Mouse (Mus musculus): Measurements from ENCODE around the gene Efhd2. TPM values are rescaled to one million over a fixed set of nuclear protein-coding genes. Genes with fewer than 3 reads are reported as not detected.

Efhd2 gene
- polyA plus RNA-seq (2015; fragmentation: Nextera tagmentation; extraction: Ambion mirVana), result 81.6 and 88.4 TPM in 2 replicates

- ATAC-seq, result peak; percentile 86
- Histone ChIP-seq H3K9me3 (ENCODE audit: low read length) (no peaks in the 10 kb centered on the region), H3K4me2 (replicated peaks; ENCODE audit: low read depth, low read length) (peak within 1 kb of the TSS; percentile 95), H3K27ac (ENCODE audit: low read length) (peak within 1 kb of the TSS; percentile 66), H3K36me3 (ENCODE audit: insufficient read depth, low read length) (no peaks in the 10 kb centered on the region), H3K4me3 (ENCODE audit: low read depth, low read length) (peak within 1 kb of the TSS; percentile 85), H3K27me3 (replicated peaks; ENCODE audit: insufficient read depth, low read length) (no peaks in the 10 kb centered on the region), H3K9ac (replicated peaks; ENCODE audit: low read depth) (peak within 1 kb of the TSS; percentile 76), H3K4me1 (ENCODE audit: insufficient read depth, low read depth, low read length) (peaks cover 25% of the 10 kb centered on the region)
- no peak for TF ChIP-seq EP300 (IDR thresholded peaks at IDR 0.05)
- peak; percentile 12; the same call in 1 of the 2 replicates for TF ChIP-seq CTCF (IDR thresholded peaks at IDR 0.05)
- peak; percentile 90 for DNase-seq (ENCODE audit: low spot score)
- WGBS, result 1% methylated on average over 60 of the region's 73 CpGs
Observed at GRCm38 (mm10) chr4:141874601-141875460, at the start of gene Efhd2. Gene Efhd2, minus strand, starts transcription at chr4:141874920.

- no peaks in the 10 kb centered on the region for H3K9me3 ChIP-seq (ENCODE audit: low read length)
- no peak for DNase-seq (ENCODE audit: low spot score)
- ATAC-seq, result no peak
Observed at GRCm38 (mm10) chr4:141923961-141924360, 49.2 kb upstream of the Efhd2 start.

GRCm38 (mm10) chr4:141920391-141920790 is 45.7 kb upstream of the Efhd2 start:
- Histone ChIP-seq H3K9ac (replicated peaks; ENCODE audit: low read depth) (no peak overlapping the region), H3K36me3 (ENCODE audit: insufficient read depth, low read length) (no peaks in the 10 kb centered on the region), H3K9me3 (ENCODE audit: low read length) (no peaks in the 10 kb centered on the region), H3K4me3 (ENCODE audit: low read depth, low read length) (no peak overlapping the region), H3K4me1 (ENCODE audit: insufficient read depth, low read depth, low read length) (no peaks in the 10 kb centered on the region), H3K27ac (ENCODE audit: low read length) (no peak overlapping the region), H3K27me3 (replicated peaks; ENCODE audit: insufficient read depth, low read length) (no peaks in the 10 kb centered on the region), H3K4me2 (replicated peaks; ENCODE audit: low read depth, low read length) (no peak overlapping the region)
- DNase-seq (ENCODE audit: low spot score) (no peak), ATAC-seq (no peak)
- TF ChIP-seq CTCF (IDR thresholded peaks at IDR 0.05) (no peak), EP300 (IDR thresholded peaks at IDR 0.05) (no peak)
- WGBS, result 84% methylated on average over 10 of the region's 10 CpGs

More at GRCm38 (mm10) chr4:141923961-141924360, 49.2 kb upstream of the Efhd2 start:
- Histone ChIP-seq H3K4me2 (replicated peaks; ENCODE audit: low read depth, low read length) (no peak overlapping the region), H3K27me3 (replicated peaks; ENCODE audit: insufficient read depth, low read length) (no peaks in the 10 kb centered on the region), H3K4me3 (ENCODE audit: low read depth, low read length) (no peak overlapping the region), H3K27ac (ENCODE audit: low read length) (no peak overlapping the region), H3K9ac (replicated peaks; ENCODE audit: low read depth) (no peak overlapping the region), H3K36me3 (ENCODE audit: insufficient read depth, low read length) (no peaks in the 10 kb centered on the region), H3K4me1 (ENCODE audit: insufficient read depth, low read depth, low read length) (no peaks in the 10 kb centered on the region)
- TF ChIP-seq EP300 (IDR thresholded peaks at IDR 0.05) (no peak), CTCF (IDR thresholded peaks at IDR 0.05) (no peak)
- WGBS, result 53% methylated on average over 11 of the region's 11 CpGs

- H3K9me3 ChIP-seq (ENCODE audit: low read length), result no peaks in the 10 kb centered on the region
- no peaks in the 10 kb centered on the region for H3K4me1 ChIP-seq (ENCODE audit: insufficient read depth, low read depth, low read length)
- TF ChIP-seq EP300 (IDR thresholded peaks at IDR 0.05) (no peak), CTCF (IDR thresholded peaks at IDR 0.05) (no peak)
- H3K27me3 ChIP-seq (replicated peaks; ENCODE audit: insufficient read depth, low read length), result no peaks in the 10 kb centered on the region
- H3K27ac ChIP-seq (ENCODE audit: low read length), result no peak overlapping the region
- DNase-seq (ENCODE audit: low spot score) (no peak), ATAC-seq (no peak)
- WGBS, result 58% methylated on average over 7 of the region's 7 CpGs
- H3K4me2 ChIP-seq (replicated peaks; ENCODE audit: low read depth, low read length), result no peak overlapping the region
- no peak overlapping the region for H3K4me3 ChIP-seq (ENCODE audit: low read depth, low read length)
- H3K9ac ChIP-seq (replicated peaks; ENCODE audit: low read depth), result no peak overlapping the region
- H3K36me3 ChIP-seq (ENCODE audit: insufficient read depth, low read length), result no peaks in the 10 kb centered on the region
Observed at GRCm38 (mm10) chr4:141917735-141918419, 43.2 kb upstream of the Efhd2 start.

- DNase-seq (ENCODE audit: low spot score) (no peak), ATAC-seq (peak; percentile 38)
- Histone ChIP-seq H3K4me3 (ENCODE audit: low read depth, low read length) (no peak overlapping the region), H3K9ac (replicated peaks; ENCODE audit: low read depth) (no peak overlapping the region), H3K9me3 (ENCODE audit: low read length) (no peaks in the 10 kb centered on the region), H3K36me3 (ENCODE audit: insufficient read depth, low read length) (no peaks in the 10 kb centered on the region), H3K4me2 (replicated peaks; ENCODE audit: low read depth, low read length) (no peak overlapping the region), H3K27ac (ENCODE audit: low read length) (peak overlapping the region; percentile 58), H3K4me1 (ENCODE audit: insufficient read depth, low read depth, low read length) (no peaks in the 10 kb centered on the region), H3K27me3 (replicated peaks; ENCODE audit: insufficient read depth, low read length) (no peaks in the 10 kb centered on the region)
- no peak for TF ChIP-seq EP300 (IDR thresholded peaks at IDR 0.05)
- 23% methylated on average over 7 of the region's 7 CpGs for WGBS
Observed at GRCm38 (mm10) chr4:141914040-141914439, 39.3 kb upstream of the Efhd2 start.

All from lung, postnatal 0 days (tissue).